Mouse (Mus musculus) layer of hippocampus, adult 2 months (tissue): ENCODE results near the gene Med25. TPM values are rescaled to one million over a fixed set of nuclear protein-coding genes. Genes with fewer than 3 reads are reported as not detected.
A peak's percentile ranks its signal among the peaks of the same experiment; 100 is the strongest.

Experiments
- DNase-seq, 2 experiments: peaks; one replicate each; pipeline ENCODE4 v3.0.0; 2022; ENCODE audit warnings: low spot score in 2 of 2
- H3K27ac ChIP-seq: fragments of 200-600 bp; 2 replicates; pipeline ENCODE4 v1.8.1; 2022
- H3K4me3 ChIP-seq: fragments of 200-600 bp; 2 replicates; pipeline ENCODE4 v1.8.1; 2022; ENCODE audit warnings: mild to moderate bottlenecking
- CTCF ChIP-seq: fragments of 200-600 bp; conservative IDR thresholded peaks from 2 replicates; pipeline ENCODE4 v1.8.1; 2022; ENCODE audit warnings: antibody characterized with exemption, mild to moderate bottlenecking, moderate library complexity
- total RNA-seq, 2 experiments: library from RNA; stranded (reverse); gene quantifications; 2 replicates each; pipeline ENCODE4 v1.2.3; 2021

Med25 gene
- total RNA-seq, 2 experiments from 2014 or later: 103 to 107 TPM

DNA sequence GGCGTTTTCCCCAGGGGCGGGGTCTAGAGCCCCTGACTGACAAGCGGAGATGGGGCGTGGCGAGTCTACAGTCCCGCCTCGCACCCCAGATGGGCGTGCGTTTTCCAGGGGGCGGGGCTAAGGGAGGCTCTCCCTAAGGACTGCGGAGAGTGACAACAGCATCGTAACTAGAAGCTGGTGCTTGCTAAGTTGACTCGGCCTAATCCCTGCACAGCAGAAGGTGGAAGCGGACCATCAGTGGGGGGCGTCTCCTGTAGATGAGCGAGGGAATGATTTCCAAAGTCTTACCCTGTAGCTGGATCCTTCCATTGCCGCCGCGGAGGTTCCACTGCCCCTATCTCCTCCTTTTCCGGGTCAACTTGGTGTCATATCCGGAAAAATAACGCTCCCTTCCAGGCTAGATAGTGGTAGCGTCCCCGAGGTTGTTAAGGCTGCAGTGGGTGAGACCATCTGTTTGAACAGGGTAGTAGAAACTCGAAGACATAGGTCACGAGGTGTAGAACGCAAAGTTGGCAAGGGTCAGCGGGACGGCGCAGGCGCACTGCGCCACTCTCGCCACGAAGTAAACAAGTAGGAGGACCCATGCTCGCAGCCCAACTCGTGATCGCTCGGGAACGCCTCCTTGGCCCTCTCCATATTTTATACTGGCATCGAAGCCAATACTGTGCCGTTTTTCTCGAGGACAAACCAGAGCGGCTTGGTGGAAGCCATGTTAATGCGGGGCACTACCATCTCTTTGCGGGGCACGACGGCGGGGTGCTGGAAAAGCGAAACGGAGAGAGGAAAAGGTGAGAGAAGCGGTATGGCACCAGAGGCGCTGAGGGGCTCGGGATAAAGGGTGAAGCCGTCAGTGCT is 43.7 kb downstream of the Med25 start, which contains the start of the genes Akt1s1 and Tbc1d17:
Akt1s1 (plus strand) TSS at position 431 of the 855 bp plus-strand sequence.
Tbc1d17 (minus strand) TSS at position 519 of the 855 bp plus-strand sequence.
- Histone ChIP-seq H3K27ac (peak within 1 kb of the TSS; percentile 99), H3K4me3 (peak within 1 kb of the TSS; percentile 76)
- no peak for TF ChIP-seq CTCF
- DNase-seq: peak; percentile 100

DNA sequence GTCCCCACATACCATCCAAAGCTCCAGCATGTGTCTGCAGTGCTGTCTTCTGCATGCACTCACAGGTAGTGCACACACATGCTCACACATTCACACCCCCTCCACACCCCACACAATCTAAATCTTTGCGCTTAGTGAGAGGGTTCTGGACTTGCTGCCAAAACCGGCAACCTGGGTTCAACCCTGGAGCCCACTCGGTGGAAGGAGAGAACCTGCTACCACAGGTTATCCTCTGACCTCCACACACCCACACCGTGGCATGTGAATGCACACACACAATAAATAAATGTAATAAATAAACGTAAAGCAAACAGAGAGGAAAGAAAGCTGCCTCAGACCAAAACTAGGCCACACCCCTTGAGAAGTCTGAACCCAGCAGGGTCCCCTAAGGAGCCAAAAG is 44.7 kb downstream of the Med25 start:
- H3K27ac ChIP-seq: no peak overlapping the region; the same call in 1 of the 2 replicates
- no peak for DNase-seq
- TF ChIP-seq CTCF: no peak

DNA sequence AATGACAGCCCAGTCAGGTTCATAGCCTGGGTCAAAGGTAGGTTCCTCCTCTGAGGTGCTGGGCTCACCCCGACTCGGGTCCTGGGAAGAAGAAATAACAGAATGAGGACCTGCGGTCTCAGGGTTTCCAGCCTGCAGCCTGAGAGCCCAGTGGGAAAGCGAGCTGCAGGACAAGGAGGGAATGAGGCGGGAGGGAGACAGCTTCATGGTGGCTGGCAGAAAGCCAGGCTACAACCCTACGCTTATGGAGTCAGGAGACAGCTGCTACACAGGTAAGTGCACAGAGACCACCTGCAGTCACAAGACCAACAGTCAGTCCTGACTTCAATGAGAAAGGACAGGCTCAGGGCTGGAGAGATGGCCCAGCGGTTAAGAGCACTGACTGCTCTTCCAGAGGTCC is 45.7 kb downstream of the Med25 start:
- DNase-seq: no peak
- Histone ChIP-seq H3K4me3 (no peak overlapping the region), H3K27ac (no peak overlapping the region)
- TF ChIP-seq CTCF: no peak

More for the DNA sequence above, 44.7 kb downstream of the Med25 start:
- H3K4me3 ChIP-seq: peak overlapping the region; percentile 76

- no peak overlapping the region for H3K4me3 ChIP-seq
- no peak for TF ChIP-seq CTCF
- DNase-seq: no peak
- no peak overlapping the region for H3K27ac ChIP-seq
These were observed 47.5 kb downstream of the Med25 start for GRCm38 (mm10) chr7:44845006-44845405.

DNA sequence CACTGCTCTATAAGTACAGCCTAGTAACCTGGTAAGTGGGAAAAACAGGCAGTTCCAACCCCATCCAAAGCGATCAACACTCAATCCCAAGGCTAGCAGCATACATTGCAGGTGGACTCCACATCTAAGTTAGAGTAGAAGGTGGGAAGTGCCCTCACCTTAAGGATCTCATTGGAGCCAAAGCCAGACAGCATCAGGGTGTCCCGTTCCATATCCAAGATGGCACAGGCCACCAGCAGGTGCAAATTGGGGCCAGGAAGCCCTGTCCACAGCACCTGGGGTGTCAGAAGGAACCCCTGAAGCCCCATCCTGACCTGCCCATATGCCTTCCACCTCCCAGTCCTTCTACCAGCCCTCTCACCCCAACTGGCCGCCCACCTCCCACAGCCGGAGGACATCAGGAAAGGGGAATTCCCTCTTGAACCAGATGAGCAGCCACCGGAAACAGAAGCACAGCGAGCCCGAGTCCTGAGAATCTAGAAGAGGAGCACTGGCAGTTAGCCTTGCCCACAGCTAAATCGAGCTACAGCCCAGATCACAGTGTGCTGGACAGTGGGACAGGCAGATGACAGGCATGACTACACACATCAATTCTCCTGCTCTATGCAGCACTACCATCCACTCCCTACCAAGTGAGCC is 50.6 kb downstream of the Med25 start:
- no peak overlapping the region for H3K27ac ChIP-seq
- DNase-seq: no peak
- no peak overlapping the region for H3K4me3 ChIP-seq
- TF ChIP-seq CTCF: no peak

GRCm38 (mm10) chr7:44840426-44840825 is 52.1 kb downstream of the Med25 start:
- no peak for TF ChIP-seq CTCF

GRCm38 (mm10) chr7:44839491-44840191 is 52.9 kb downstream of the Med25 start:
- peak overlapping the region; percentile 49 for H3K4me3 ChIP-seq
- no peak for TF ChIP-seq CTCF
- DNase-seq: peak in 1 of 2 experiments; percentile 55
- H3K27ac ChIP-seq: peak overlapping the region; percentile 25; the same call in 1 of the 2 replicates

More at GRCm38 (mm10) chr7:44840426-44840825, 52.1 kb downstream of the Med25 start:
- no peak overlapping the region for H3K4me3 ChIP-seq
- H3K27ac ChIP-seq: no peak overlapping the region
- no peak for DNase-seq

- Histone ChIP-seq H3K27ac (no peak overlapping the region), H3K4me3 (peak overlapping the region; percentile 49; the same call in 1 of the 2 replicates)
- no peak for TF ChIP-seq CTCF
- DNase-seq: no peak
These were observed 53.4 kb downstream of the Med25 start for GRCm38 (mm10) chr7:44839171-44839490.

- TF ChIP-seq CTCF: no peak
- no peak for DNase-seq
These were observed 54.4 kb downstream of the Med25 start for GRCm38 (mm10) chr7:44838073-44838472.

DNA sequence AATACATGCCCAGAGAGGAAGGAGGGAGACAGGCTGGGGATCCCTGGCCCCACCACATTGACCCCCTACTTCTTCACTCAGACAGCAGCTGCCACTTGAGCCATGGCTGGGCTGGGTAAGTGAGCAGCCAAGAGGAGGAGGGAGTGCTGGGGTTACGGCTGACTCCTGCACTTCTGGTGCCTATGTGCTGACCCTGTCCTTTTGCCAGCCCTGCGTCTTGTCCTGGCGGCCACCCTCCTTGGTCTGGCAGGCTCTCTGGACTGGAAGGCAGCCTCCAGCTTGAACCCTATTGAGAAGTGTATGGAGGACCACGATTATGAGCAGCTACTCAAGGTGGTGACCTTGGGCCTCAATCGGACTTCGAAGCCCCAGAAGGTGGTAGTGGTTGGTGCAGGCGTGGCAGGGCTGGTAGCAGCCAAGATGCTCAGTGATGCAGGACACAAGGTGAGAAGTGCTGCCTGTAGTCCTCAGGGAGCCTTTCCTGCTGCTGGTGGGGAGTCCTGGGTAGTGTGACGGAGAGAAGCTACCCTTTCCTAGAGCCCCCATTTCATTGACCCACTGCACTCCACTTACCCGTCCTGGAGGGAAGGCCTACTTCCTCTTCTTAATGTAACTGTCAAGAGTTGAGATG is 56.0 kb downstream of the Med25 start:
- no peak for TF ChIP-seq CTCF
- Histone ChIP-seq H3K27ac (no peak overlapping the region), H3K4me3 (no peak overlapping the region)
- no peak for DNase-seq

More at GRCm38 (mm10) chr7:44838073-44838472, 54.4 kb downstream of the Med25 start:
- Histone ChIP-seq H3K27ac (no peak overlapping the region), H3K4me3 (no peak overlapping the region)

- no peak overlapping the region; the same call in 1 of the 2 replicates for H3K27ac ChIP-seq
- no peak for TF ChIP-seq CTCF
- H3K4me3 ChIP-seq: no peak overlapping the region
- no peak for DNase-seq
These were observed 56.5 kb downstream of the Med25 start for GRCm38 (mm10) chr7:44836016-44836404.

DNA sequence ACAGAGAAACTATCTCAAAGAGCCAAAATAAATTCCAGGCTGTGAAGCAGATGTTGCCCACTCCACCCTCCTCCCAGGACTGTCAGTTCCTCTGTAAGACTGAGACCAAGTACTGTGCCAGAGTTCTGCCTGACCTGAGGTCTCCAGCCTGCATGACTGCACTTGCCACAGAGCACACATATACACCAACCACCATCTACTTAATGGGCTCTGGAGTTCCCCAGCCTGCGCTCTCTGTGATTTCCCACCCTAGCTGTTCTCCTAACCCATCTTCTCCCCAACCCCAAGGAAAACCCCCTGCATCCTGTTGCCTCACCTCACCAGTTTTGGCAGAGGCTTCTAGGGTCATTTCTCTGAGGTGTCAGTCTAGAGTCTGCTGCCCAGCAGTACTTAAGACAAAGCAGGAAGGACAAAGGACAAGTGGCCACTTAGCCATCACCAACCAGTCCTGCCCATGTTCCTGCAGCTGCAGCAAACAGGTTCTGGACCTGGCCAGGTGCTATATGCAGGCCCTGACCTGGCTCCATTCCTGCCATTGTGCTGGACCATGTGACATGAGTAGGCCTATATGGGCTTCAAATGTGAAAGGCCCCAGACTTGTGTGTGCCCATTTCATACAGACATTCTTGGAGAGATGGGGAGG is 57.0 kb downstream of the Med25 start:
- TF ChIP-seq CTCF: no peak
- no peak for DNase-seq
- H3K27ac ChIP-seq: peak overlapping the region; percentile 1; the same call in 1 of the 2 replicates
- H3K4me3 ChIP-seq: no peak overlapping the region
